Mouse (Mus musculus) midbrain, postnatal 0 days (tissue): ENCODE data around the gene Thsd4. TPM values are rescaled to one million over a fixed set of nuclear protein-coding genes. Genes with fewer than 3 reads are reported as not detected.

Source experiments
- ATAC-seq: fragments of 200-750 bp; cut with Nextera tagmentation; 2 replicates; pipeline ENCODE4 v1.8.0; 2017; ENCODE audit warnings: moderate number of reproducible peaks, mild to moderate bottlenecking, moderate TSS enrichment, moderate library complexity; ENCODE audit not compliant: low FRiP score
- DNase-seq: peaks from one replicate; pipeline ENCODE4 v3.0.0-alpha.2; 2015; ENCODE audit warnings: low spot score
- H3K27ac ChIP-seq: fragments of 300-500 bp; sonication (generic); 2 replicates; pipeline ENCODE4 v1.5.1; 2014; ENCODE audit warnings: low read depth, mild to moderate bottlenecking, low read length, mixed read lengths
- H3K27me3 ChIP-seq: fragments of 300-500 bp; sonication (generic); 2 replicates; pipeline ENCODE4 v1.6.1; 2014; ENCODE audit warnings: low read length, control low read depth, mixed read lengths; ENCODE audit not compliant: insufficient read depth
- H3K36me3 ChIP-seq: fragments of 300-500 bp; sonication (generic); 2 replicates; pipeline ENCODE4 v1.6.1; 2014; ENCODE audit warnings: low read length, control low read depth, mixed read lengths; ENCODE audit not compliant: insufficient read depth
- H3K4me1 ChIP-seq: fragments of 300-500 bp; sonication (generic); 2 replicates; pipeline ENCODE4 v1.6.1; 2014; ENCODE audit warnings: mild to moderate bottlenecking, control low read depth, antibody characterized with exemption, low read length, mixed read lengths; ENCODE audit not compliant: insufficient read depth
- H3K4me2 ChIP-seq: fragments of 300-500 bp; sonication (generic); 2 replicates; pipeline ENCODE4 v1.6.1; 2014; ENCODE audit warnings: low read depth, mild to moderate bottlenecking, low read length, mixed read lengths; ENCODE audit not compliant: poor library complexity, severe bottlenecking
- H3K4me3 ChIP-seq: fragments of 300-500 bp; sonication (generic); 2 replicates; pipeline ENCODE4 v1.5.1; 2014; ENCODE audit warnings: low read depth, mild to moderate bottlenecking, low read length, moderate library complexity
- H3K9ac ChIP-seq: fragments of 300-500 bp; sonication (generic); replicated peaks from 2 replicates; pipeline ENCODE4 v1.6.1; 2014; ENCODE audit warnings: mild to moderate bottlenecking, low read length, moderate library complexity, mixed read lengths; ENCODE audit not compliant: poor library complexity, severe bottlenecking
- H3K9me3 ChIP-seq: fragments of 300-500 bp; sonication (generic); 2 replicates; pipeline ENCODE4 v1.6.1; 2016; ENCODE audit warnings: low read length, control low read depth
- CTCF ChIP-seq: IDR thresholded peaks from 2 replicates; pipeline ENCODE4 v1.5.1; 2016; ENCODE audit warnings: antibody characterized with exemption, mild to moderate bottlenecking
- WGBS: fragments of 180-500 bp; shearing (Covaris S2); extraction: QIAGEN DNeasy Blood & Tissue Kit; methylation state at CpG from one replicate; pipeline ENCODE4 v1.1.7; 2014; 5-methylcytosine and 5-hydroxymethylcytosine counted together
- polyA plus RNA-seq: library from polyadenylated mRNA; unstranded; fragments of >200 nt; fragmentation: Nextera tagmentation; extraction: Ambion mirVana; gene quantifications from 2 replicates; pipeline ENCODE4 v1.2.1, GENCODE M21; 2015
- total RNA-seq: library from RNA; depleted of rRNA; stranded (reverse); fragments of >200 nt; gene quantifications from 2 replicates; pipeline ENCODE4 v1.2.3, GENCODE M21; 2014

Thsd4 gene
- total and polyA plus RNA-seq, 2 experiments from 2014 or later: 4.8 to 23.6 TPM

DNA sequence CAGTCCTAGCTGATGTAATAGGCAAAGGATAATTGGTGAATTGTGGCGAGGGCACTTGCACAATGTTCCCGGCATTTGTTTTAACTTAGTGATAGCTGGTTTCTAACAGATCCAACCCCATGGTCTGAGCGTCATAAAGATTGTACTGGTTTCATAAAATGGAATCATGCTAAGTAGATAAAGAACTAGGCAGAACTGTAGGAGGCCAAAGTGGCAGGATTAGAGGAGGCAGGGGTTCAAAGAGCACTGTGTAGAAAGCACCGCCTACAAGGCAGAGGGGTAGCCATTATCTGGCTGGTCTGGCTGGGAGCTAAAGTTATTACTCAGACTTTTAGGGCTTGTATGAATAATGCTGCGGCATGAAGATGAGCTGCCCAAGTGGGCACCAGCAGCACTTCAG is 185.7 kb downstream of the Thsd4 start:
- Histone ChIP-seq H3K36me3 (no peaks in the 10 kb centered on the region), H3K9ac (no peak overlapping the region), H3K4me3 (no peak overlapping the region), H3K9me3 (no peaks in the 10 kb centered on the region), H3K4me1 (no peaks in the 10 kb centered on the region), H3K27me3 (no peaks in the 10 kb centered on the region), H3K4me2 (no peak overlapping the region), H3K27ac (no peak overlapping the region)
- WGBS: 76% methylated on average over 5 of the region's 5 CpGs
- no peak for ATAC-seq
- no peak for DNase-seq
- TF ChIP-seq CTCF: no peak

GRCm38 (mm10) chr9:60335455-60335854 is 186.4 kb downstream of the Thsd4 start:
- Histone ChIP-seq H3K4me3 (no peak overlapping the region), H3K4me1 (no peaks in the 10 kb centered on the region), H3K36me3 (no peaks in the 10 kb centered on the region), H3K27me3 (no peaks in the 10 kb centered on the region), H3K4me2 (no peak overlapping the region), H3K27ac (no peak overlapping the region), H3K9me3 (no peaks in the 10 kb centered on the region), H3K9ac (no peak overlapping the region)
- no peak for ATAC-seq
- TF ChIP-seq CTCF: no peak
- DNase-seq: no peak
- WGBS: 93% methylated on average over 6 of the region's 6 CpGs

GRCm38 (mm10) chr9:60329911-60330310 is 191.9 kb downstream of the Thsd4 start:
- no peaks in the 10 kb centered on the region for H3K4me1 ChIP-seq
- no peak overlapping the region for H3K9ac ChIP-seq
- H3K9me3 ChIP-seq: no peaks in the 10 kb centered on the region
- H3K4me2 ChIP-seq: no peak overlapping the region
- H3K27ac ChIP-seq: no peak overlapping the region
- no peak for TF ChIP-seq CTCF
- no peaks in the 10 kb centered on the region for H3K27me3 ChIP-seq
- DNase-seq (no peak), ATAC-seq (no peak)
- no peak overlapping the region for H3K4me3 ChIP-seq
- H3K36me3 ChIP-seq: no peaks in the 10 kb centered on the region
- 85% methylated on average over 4 of the region's 4 CpGs for WGBS

GRCm38 (mm10) chr9:60324716-60325115 is 197.1 kb downstream of the Thsd4 start:
- H3K4me3 ChIP-seq: no peak overlapping the region
- H3K9me3 ChIP-seq: no peaks in the 10 kb centered on the region
- no peak overlapping the region for H3K9ac ChIP-seq
- H3K27me3 ChIP-seq: no peaks in the 10 kb centered on the region
- no peak for ATAC-seq
- no peaks in the 10 kb centered on the region for H3K36me3 ChIP-seq
- H3K4me2 ChIP-seq: no peak overlapping the region
- WGBS: 97% methylated on average over 2 of the region's 2 CpGs
- H3K4me1 ChIP-seq: no peaks in the 10 kb centered on the region
- H3K27ac ChIP-seq: no peak overlapping the region
- DNase-seq: no peak
- TF ChIP-seq CTCF: no peak

DNA sequence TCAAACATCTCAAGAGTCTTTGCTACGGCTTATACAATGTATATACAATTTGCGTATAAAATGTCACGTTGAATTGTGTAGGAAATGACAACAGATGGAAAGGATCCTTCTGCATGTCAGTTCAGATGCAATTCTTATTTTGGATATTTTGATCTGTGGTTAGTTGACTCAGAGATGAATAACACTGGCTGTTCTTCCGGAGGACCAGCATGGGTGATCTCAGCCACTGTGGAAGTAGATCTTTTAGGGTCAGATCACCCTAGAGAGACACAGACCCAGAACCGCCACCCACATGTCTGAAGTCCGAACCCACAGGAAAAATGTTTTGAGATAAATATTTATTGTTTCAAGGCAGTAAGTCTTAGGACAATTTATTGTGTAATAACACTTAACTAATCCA is 198.4 kb downstream of the Thsd4 start:
- Histone ChIP-seq H3K9me3 (no peaks in the 10 kb centered on the region), H3K27ac (no peak overlapping the region), H3K4me1 (no peaks in the 10 kb centered on the region), H3K27me3 (no peaks in the 10 kb centered on the region), H3K4me3 (no peak overlapping the region), H3K9ac (no peak overlapping the region), H3K4me2 (no peak overlapping the region), H3K36me3 (no peaks in the 10 kb centered on the region)
- no peak for DNase-seq
- ATAC-seq: no peak
- 94% methylated on average over 6 of the region's 6 CpGs for WGBS
- TF ChIP-seq CTCF: no peak

GRCm38 (mm10) chr9:60317291-60317690 is 204.6 kb downstream of the Thsd4 start:
- no peak overlapping the region for H3K4me2 ChIP-seq
- H3K9ac ChIP-seq: no peak overlapping the region
- no peak for DNase-seq
- no peak for ATAC-seq
- no peaks in the 10 kb centered on the region for H3K9me3 ChIP-seq
- H3K4me1 ChIP-seq: no peaks in the 10 kb centered on the region
- no peak for TF ChIP-seq CTCF
- H3K27ac ChIP-seq: no peak overlapping the region
- no peak overlapping the region for H3K4me3 ChIP-seq
- H3K27me3 ChIP-seq: no peaks in the 10 kb centered on the region
- 95% methylated on average over 8 of the region's 8 CpGs for WGBS
- no peaks in the 10 kb centered on the region for H3K36me3 ChIP-seq
